Mouse (Mus musculus): ENCODE measurements around the gene Chaf1a. TPM values are rescaled to one million over a fixed set of nuclear protein-coding genes. Genes with fewer than 3 reads are reported as not detected.
"Not testable (repeated sequence)": the region's sequence is repeated elsewhere in the genome, so short reads cannot be mapped to it uniquely, and the experiment has no call there.

The Chaf1a gene
- total and polyA plus RNA-seq, 2 experiments from 2014 or later, result 4.6 to 5.9 TPM

GRCm38 (mm10) chr17:56074097-56074826, 34.0 kb downstream of the Chaf1a start:
- Histone ChIP-seq H3K27me3 (ENCODE audit: insufficient read depth, low read length) (no peaks in the 10 kb centered on the region), H3K9me3 (ENCODE audit: low read length) (no peaks in the 10 kb centered on the region), H3K27ac (ENCODE audit: low read depth, low read length) (peak overlapping the region; percentile 93), H3K4me2 (ENCODE audit: low read depth) (peak overlapping the region; percentile 81), H3K9ac (peak overlapping the region; percentile 90), H3K4me3 (ENCODE audit: low read depth, low read length) (peak overlapping the region; percentile 83), H3K36me3 (ENCODE audit: insufficient read depth) (peaks cover 38% of the 10 kb centered on the region), H3K4me1 (ENCODE audit: insufficient read depth) (peaks cover 7% of the 10 kb centered on the region; the same call in 1 of the 2 replicates)
- DNase-seq (no peak), ATAC-seq (peak; percentile 2; the same call in 1 of the 2 replicates)
- no peak for TF ChIP-seq CTCF (IDR thresholded peaks at IDR 0.05; ENCODE audit: low read depth)
- 8% methylated on average over 22 of the region's 22 CpGs for WGBS

GRCm38 (mm10) chr17:56074827-56075208, 34.6 kb downstream of the Chaf1a start, which contains the start of gene Ubxn6:
TSS of gene Ubxn6 (minus strand) at chr17:56075028.
- ATAC-seq (peak; percentile 78), DNase-seq (peak; percentile 98)

GRCm38 (mm10) chr17:56077523-56077922, 37.3 kb downstream of the Chaf1a start:
- ATAC-seq (no peak), DNase-seq (no peak)
- TF ChIP-seq CTCF (IDR thresholded peaks at IDR 0.05; ENCODE audit: low read depth), result no peak
- no peak overlapping the region for H3K9ac ChIP-seq
- H3K4me2 ChIP-seq (ENCODE audit: low read depth), result no peak overlapping the region
- H3K36me3 ChIP-seq (ENCODE audit: insufficient read depth), result peaks cover 13% of the 10 kb centered on the region
- H3K27ac ChIP-seq (ENCODE audit: low read depth, low read length), result no peak overlapping the region
- H3K4me3 ChIP-seq (ENCODE audit: low read depth, low read length), result no peak overlapping the region
- H3K27me3 ChIP-seq (ENCODE audit: insufficient read depth, low read length), result no peaks in the 10 kb centered on the region
- no peaks in the 10 kb centered on the region for H3K9me3 ChIP-seq (ENCODE audit: low read length)
- 93% methylated on average over 5 of the region's 5 CpGs for WGBS
- peaks cover 18% of the 10 kb centered on the region for H3K4me1 ChIP-seq (ENCODE audit: insufficient read depth)

More at GRCm38 (mm10) chr17:56074827-56075208, 34.6 kb downstream of the Chaf1a start, which contains the start of gene Ubxn6:
- Histone ChIP-seq H3K4me2 (ENCODE audit: low read depth) (peak within 1 kb of the TSS; percentile 81), H3K36me3 (ENCODE audit: insufficient read depth) (peaks cover 33% of the 10 kb centered on the region), H3K27me3 (ENCODE audit: insufficient read depth, low read length) (no peaks in the 10 kb centered on the region), H3K4me3 (ENCODE audit: low read depth, low read length) (peak within 1 kb of the TSS; percentile 83), H3K9ac (peak within 1 kb of the TSS; percentile 90), H3K27ac (ENCODE audit: low read depth, low read length) (peak within 1 kb of the TSS; percentile 93), H3K4me1 (ENCODE audit: insufficient read depth) (peaks cover 7% of the 10 kb centered on the region; the same call in 1 of the 2 replicates), H3K9me3 (ENCODE audit: low read length) (no peaks in the 10 kb centered on the region)
- WGBS, result 1% methylated on average over 35 of the region's 35 CpGs
- TF ChIP-seq CTCF (IDR thresholded peaks at IDR 0.05; ENCODE audit: low read depth), result peak; percentile 76

- H3K36me3 ChIP-seq (ENCODE audit: insufficient read depth); H3K9me3 ChIP-seq (ENCODE audit: low read length); H3K27ac ChIP-seq (ENCODE audit: low read depth, low read length); H3K9ac ChIP-seq; DNase-seq; H3K4me3 ChIP-seq (ENCODE audit: low read depth, low read length); H3K27me3 ChIP-seq (ENCODE audit: insufficient read depth, low read length); ATAC-seq: not testable (repeated sequence)
- Histone ChIP-seq H3K4me2 (ENCODE audit: low read depth) (0 out of 2 replicates have a peak overlapping the region, but pooled peaks have one; percentile 96), H3K4me1 (ENCODE audit: insufficient read depth) (peaks cover 18% of the 10 kb centered on the region)
- WGBS, result 67% methylated on average over 9 of the region's 9 CpGs
Observed at GRCm38 (mm10) chr17:56078361-56078760, 38.1 kb downstream of the Chaf1a start.

GRCm38 (mm10) chr17:56078880-56079795, 38.9 kb downstream of the Chaf1a start, which contains the start of gene Hdgfl2:
TSS of gene Hdgfl2 (plus strand) at chr17:56079634.
- DNase-seq (peak; percentile 99), ATAC-seq (peak; percentile 91)
- H3K27ac ChIP-seq (ENCODE audit: low read depth, low read length), result peak within 1 kb of the TSS; percentile 75
- peak within 1 kb of the TSS; percentile 99 for H3K4me3 ChIP-seq (ENCODE audit: low read depth, low read length)
- H3K4me2 ChIP-seq (ENCODE audit: low read depth), result peak within 1 kb of the TSS; percentile 96
- no peaks in the 10 kb centered on the region for H3K9me3 ChIP-seq (ENCODE audit: low read length)
- no peaks in the 10 kb centered on the region for H3K27me3 ChIP-seq (ENCODE audit: insufficient read depth, low read length)
- no peak for TF ChIP-seq CTCF (IDR thresholded peaks at IDR 0.05; ENCODE audit: low read depth)
- H3K9ac ChIP-seq, result peak within 1 kb of the TSS; percentile 71
- H3K4me1 ChIP-seq (ENCODE audit: insufficient read depth), result peaks cover 14% of the 10 kb centered on the region
- H3K36me3 ChIP-seq (ENCODE audit: insufficient read depth), result peaks cover 12% of the 10 kb centered on the region; the same call in 1 of the 2 replicates
- 1% methylated on average over 58 of the region's 61 CpGs for WGBS

- H3K36me3 ChIP-seq (ENCODE audit: insufficient read depth), result peaks cover 18% of the 10 kb centered on the region; the same call in 1 of the 2 replicates
- H3K9ac ChIP-seq, result peak overlapping the region; percentile 71
- ATAC-seq (no peak), DNase-seq (no peak)
- H3K4me1 ChIP-seq (ENCODE audit: insufficient read depth), result peaks cover 11% of the 10 kb centered on the region
- H3K4me2 ChIP-seq (ENCODE audit: low read depth), result peak overlapping the region; percentile 96
- H3K9me3 ChIP-seq (ENCODE audit: low read length), result no peaks in the 10 kb centered on the region
- no peak for TF ChIP-seq CTCF (IDR thresholded peaks at IDR 0.05; ENCODE audit: low read depth)
- WGBS, result 3% methylated on average over 11 of the region's 11 CpGs
- H3K4me3 ChIP-seq (ENCODE audit: low read depth, low read length), result peak overlapping the region; percentile 99
- H3K27me3 ChIP-seq (ENCODE audit: insufficient read depth, low read length), result no peaks in the 10 kb centered on the region
- peak overlapping the region; percentile 75; the same call in 1 of the 2 replicates for H3K27ac ChIP-seq (ENCODE audit: low read depth, low read length)
Observed at GRCm38 (mm10) chr17:56079921-56080320, 39.7 kb downstream of the Chaf1a start.
